Mouse (Mus musculus): Measurements from ENCODE around the gene 1500011B03Rik.

The 1500011B03Rik gene

GRCm38 (mm10) chr5:114809181-114809756, 14.0 kb downstream of the 1500011B03Rik start:
- no peak for DNase-seq (ENCODE audit: low spot score)

- DNase-seq (ENCODE audit: low spot score) = no peak
Observed at GRCm38 (mm10) chr5:114808385-114808784, 14.9 kb downstream of the 1500011B03Rik start.

- DNase-seq (ENCODE audit: low spot score) = no peak
Observed at GRCm38 (mm10) chr5:114807893-114808292, 15.4 kb downstream of the 1500011B03Rik start.

GRCm38 (mm10) chr5:114807468-114807867, 15.8 kb downstream of the 1500011B03Rik start:
- no peak for DNase-seq (ENCODE audit: low spot score)

GRCm38 (mm10) chr5:114807063-114807462, 16.2 kb downstream of the 1500011B03Rik start:
- no peak for DNase-seq (ENCODE audit: low spot score)

GRCm38 (mm10) chr5:114806636-114807035, 16.6 kb downstream of the 1500011B03Rik start:
- no peak for DNase-seq (ENCODE audit: low spot score)

- DNase-seq (ENCODE audit: low spot score) = no peak
Observed at GRCm38 (mm10) chr5:114805436-114806350, 17.6 kb downstream of the 1500011B03Rik start.

- DNase-seq (ENCODE audit: low spot score) = no peak
Observed at GRCm38 (mm10) chr5:114804958-114805357, 18.3 kb downstream of the 1500011B03Rik start.

- DNase-seq (ENCODE audit: low spot score) = no peak
Observed at GRCm38 (mm10) chr5:114804335-114804734, 18.9 kb downstream of the 1500011B03Rik start.

- no peak for DNase-seq (ENCODE audit: low spot score)
Observed at GRCm38 (mm10) chr5:114803231-114803630, 20.0 kb downstream of the 1500011B03Rik start.

- no peak for DNase-seq (ENCODE audit: low spot score)
Observed at GRCm38 (mm10) chr5:114801841-114802240, 21.4 kb downstream of the 1500011B03Rik start.

GRCm38 (mm10) chr5:114801049-114801448, 22.2 kb downstream of the 1500011B03Rik start:
- no peak for DNase-seq (ENCODE audit: low spot score)

- DNase-seq (ENCODE audit: low spot score) = no peak
Observed at GRCm38 (mm10) chr5:114799848-114800247, 23.4 kb downstream of the 1500011B03Rik start.

GRCm38 (mm10) chr5:114797253-114797652, 26.0 kb downstream of the 1500011B03Rik start:
- DNase-seq (ENCODE audit: low spot score) = no peak

GRCm38 (mm10) chr5:114796299-114797012, 26.8 kb downstream of the 1500011B03Rik start:
- DNase-seq (ENCODE audit: low spot score) = no peak

- DNase-seq (ENCODE audit: low spot score) = no peak
Observed at GRCm38 (mm10) chr5:114795653-114796052, 27.6 kb downstream of the 1500011B03Rik start.

GRCm38 (mm10) chr5:114795231-114795630, 28.0 kb downstream of the 1500011B03Rik start:
- DNase-seq (ENCODE audit: low spot score) = no peak

- DNase-seq (ENCODE audit: low spot score) = no peak
Observed at GRCm38 (mm10) chr5:114794609-114795008, 28.7 kb downstream of the 1500011B03Rik start.

GRCm38 (mm10) chr5:114793317-114793716, 30.0 kb downstream of the 1500011B03Rik start:
- DNase-seq (ENCODE audit: low spot score) = no peak

GRCm38 (mm10) chr5:114785196-114785595, 38.1 kb downstream of the 1500011B03Rik start:
- no peak for DNase-seq (ENCODE audit: low spot score)

GRCm38 (mm10) chr5:114784622-114785165, 38.6 kb downstream of the 1500011B03Rik start:
- no peak for DNase-seq (ENCODE audit: low spot score)

All from spleen, adult 12 weeks (tissue).